Mouse (Mus musculus): ENCODE results near the gene Hbb-bs. TPM values are rescaled to one million over a fixed set of nuclear protein-coding genes. Genes with fewer than 3 reads are reported as not detected.
"Not testable (repeated sequence)": the region's sequence is repeated elsewhere in the genome, so short reads cannot be mapped to it uniquely, and the experiment has no call there.

Hbb-bs gene
- polyA plus RNA-seq, 1 experiment, result not detected

DNA sequence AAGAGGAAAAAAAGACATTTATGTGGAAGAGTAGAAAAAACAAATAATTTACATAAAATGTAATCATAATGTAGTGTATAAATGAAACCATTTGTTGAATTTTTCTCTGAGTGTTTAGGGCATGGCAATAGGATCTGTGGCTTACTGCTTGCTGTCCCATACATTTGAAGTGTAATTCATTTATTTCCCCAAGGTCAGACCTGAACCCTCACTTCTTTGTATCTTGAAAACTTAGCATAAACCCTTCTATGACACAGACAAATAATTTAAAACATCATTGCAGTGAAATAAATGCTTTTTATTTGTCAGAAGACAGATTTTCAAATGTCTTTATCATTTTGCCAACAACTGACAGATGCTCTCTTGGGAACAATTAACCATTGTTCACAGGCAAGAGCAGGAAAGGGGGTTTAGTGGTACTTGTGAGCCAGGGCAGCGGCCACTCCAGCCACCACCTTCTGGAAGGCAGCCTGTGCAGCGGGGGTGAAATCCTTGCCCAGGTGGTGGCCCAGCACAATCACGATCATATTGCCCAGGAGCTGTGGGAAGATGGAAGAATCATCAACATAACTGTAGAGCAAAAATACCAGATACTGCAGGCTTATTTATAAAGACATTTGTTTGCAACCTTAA, 1.5 kb downstream of the Hbb-bs start:
- Histone ChIP-seq H3ac (ENCODE audit: control insufficient read depth, insufficient read length) (no peak overlapping the region), H3K4me3 (no peak overlapping the region), H3K4me2 (ENCODE audit: low read depth) (no peak overlapping the region), H3K36me3 (ENCODE audit: control insufficient read depth, insufficient read depth) (no peaks in the 10 kb centered on the region), H3K27me3 (ENCODE audit: control insufficient read depth, insufficient read depth, insufficient read length) (no peaks in the 10 kb centered on the region), H3K79me2 (ENCODE audit: control insufficient read depth, insufficient read depth) (no peaks in the 10 kb centered on the region)
- TF ChIP-seq E2F4 (IDR thresholded peaks at IDR 0.05; ENCODE audit: insufficient read depth) (no peak), TCF12 (IDR thresholded peaks at IDR 0.05; ENCODE audit: insufficient read depth, poor library complexity, severe bottlenecking) (no peak), TCF3 (IDR thresholded peaks at IDR 0.05; ENCODE audit: insufficient read length, low read depth) (no peak), POLR2A (IDR thresholded peaks at IDR 0.05; ENCODE audit: insufficient read length, low read depth) (no peak), USF1 (IDR thresholded peaks at IDR 0.05; ENCODE audit: low read depth) (no peak), CEBPB (IDR thresholded peaks at IDR 0.05; ENCODE audit: insufficient read depth, poor library complexity, severe bottlenecking) (no peak), REST (IDR thresholded peaks at IDR 0.05; ENCODE audit: insufficient read depth, insufficient read length) (no peak), MYOG (IDR thresholded peaks at IDR 0.05; ENCODE audit: control insufficient read depth in 1 of 3, insufficient read depth in 1 of 3, insufficient read length in 2 of 3, low read depth in 2 of 3) (no peak), MYOD1 (IDR thresholded peaks at IDR 0.05; ENCODE audit: control insufficient read depth in 1 of 3, insufficient read length in 2 of 3, low read depth in 2 of 3) (no peak), SRF (IDR thresholded peaks at IDR 0.05; ENCODE audit: control insufficient read depth, insufficient read length, low read depth) (no peak), MAX (IDR thresholded peaks at IDR 0.05; ENCODE audit: low read depth) (no peak), POLR2AphosphoS2 (IDR thresholded peaks at IDR 0.05; ENCODE audit: insufficient read length, low read depth) (no peak)

DNA sequence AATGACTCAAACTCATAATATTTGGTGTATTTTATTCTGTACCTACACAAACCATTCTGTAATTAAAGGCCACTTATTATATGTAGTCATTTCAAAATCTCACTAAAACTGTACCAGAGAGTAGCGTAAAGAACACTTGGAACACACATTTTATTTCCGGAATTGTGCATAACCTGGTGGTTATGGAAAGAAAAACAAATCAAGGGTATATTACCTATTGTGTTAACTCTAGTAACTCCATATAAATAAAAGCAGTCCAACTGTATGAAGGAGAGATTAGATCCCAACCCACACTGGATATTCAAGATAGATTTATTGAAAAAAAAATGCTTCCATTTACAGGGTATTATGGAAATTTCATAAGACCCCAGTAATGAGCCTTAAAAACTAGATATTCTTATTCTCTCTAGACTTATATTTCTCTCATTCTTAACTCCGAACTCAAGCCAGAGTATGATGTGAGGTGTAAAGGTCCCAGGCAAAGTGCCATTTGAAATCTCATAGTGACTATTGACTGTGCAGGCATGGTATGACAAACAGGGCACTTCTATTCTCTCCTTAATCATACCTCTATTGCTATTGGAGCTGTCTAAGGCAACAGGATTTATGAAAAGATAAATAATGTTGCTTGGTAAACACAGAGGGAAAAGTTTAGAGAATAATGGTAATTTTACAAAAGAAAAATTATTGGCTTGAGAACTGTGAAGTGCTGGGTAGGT, 2.2 kb downstream of the Hbb-bs start:
- Histone ChIP-seq H3K4me3 (no peak overlapping the region), H3K36me3 (ENCODE audit: control insufficient read depth, insufficient read depth) (no peaks in the 10 kb centered on the region), H3K79me2 (ENCODE audit: control insufficient read depth, insufficient read depth) (no peaks in the 10 kb centered on the region), H3K27me3 (ENCODE audit: control insufficient read depth, insufficient read depth, insufficient read length) (no peaks in the 10 kb centered on the region), H3K4me2 (ENCODE audit: low read depth) (no peak overlapping the region), H3ac (ENCODE audit: control insufficient read depth, insufficient read length) (no peak overlapping the region)
- TF ChIP-seq MYOD1 (IDR thresholded peaks at IDR 0.05; ENCODE audit: control insufficient read depth in 1 of 3, insufficient read length in 2 of 3, low read depth in 2 of 3) (no peak), TCF3 (IDR thresholded peaks at IDR 0.05; ENCODE audit: insufficient read length, low read depth) (no peak), CEBPB (IDR thresholded peaks at IDR 0.05; ENCODE audit: insufficient read depth, poor library complexity, severe bottlenecking) (no peak), E2F4 (IDR thresholded peaks at IDR 0.05; ENCODE audit: insufficient read depth) (no peak), MYOG (IDR thresholded peaks at IDR 0.05; ENCODE audit: control insufficient read depth in 1 of 3, insufficient read depth in 1 of 3, insufficient read length in 2 of 3, low read depth in 2 of 3) (no peak), POLR2AphosphoS2 (IDR thresholded peaks at IDR 0.05; ENCODE audit: insufficient read length, low read depth) (no peak), SRF (IDR thresholded peaks at IDR 0.05; ENCODE audit: control insufficient read depth, insufficient read length, low read depth) (no peak), POLR2A (IDR thresholded peaks at IDR 0.05; ENCODE audit: insufficient read length, low read depth) (no peak), MAX (IDR thresholded peaks at IDR 0.05; ENCODE audit: low read depth) (no peak), TCF12 (IDR thresholded peaks at IDR 0.05; ENCODE audit: insufficient read depth, poor library complexity, severe bottlenecking) (no peak), USF1 (IDR thresholded peaks at IDR 0.05; ENCODE audit: low read depth) (no peak), REST (IDR thresholded peaks at IDR 0.05; ENCODE audit: insufficient read depth, insufficient read length) (no peak)

- Histone ChIP-seq H3ac (ENCODE audit: control insufficient read depth, insufficient read length) (no peak overlapping the region), H3K27me3 (ENCODE audit: control insufficient read depth, insufficient read depth, insufficient read length) (no peaks in the 10 kb centered on the region), H3K36me3 (ENCODE audit: control insufficient read depth, insufficient read depth) (no peaks in the 10 kb centered on the region), H3K4me2 (ENCODE audit: low read depth) (no peak overlapping the region), H3K79me2 (ENCODE audit: control insufficient read depth, insufficient read depth) (no peaks in the 10 kb centered on the region), H3K4me3 (no peak overlapping the region)
- TF ChIP-seq POLR2A (IDR thresholded peaks at IDR 0.05; ENCODE audit: insufficient read length, low read depth) (no peak), MYOD1 (IDR thresholded peaks at IDR 0.05; ENCODE audit: control insufficient read depth in 1 of 3, insufficient read length in 2 of 3, low read depth in 2 of 3) (no peak), SRF (IDR thresholded peaks at IDR 0.05; ENCODE audit: control insufficient read depth, insufficient read length, low read depth) (no peak)
Observed at GRCm38 (mm10) chr7:103824597-103824996, 3.3 kb downstream of the Hbb-bs start.

- not testable (repeated sequence) for H3K27me3 ChIP-seq (ENCODE audit: control insufficient read depth, insufficient read depth, insufficient read length); H3K4me3 ChIP-seq; H3K36me3 ChIP-seq (ENCODE audit: control insufficient read depth, insufficient read depth); H3ac ChIP-seq (ENCODE audit: control insufficient read depth, insufficient read length); H3K4me2 ChIP-seq (ENCODE audit: low read depth); H3K79me2 ChIP-seq (ENCODE audit: control insufficient read depth, insufficient read depth)
Observed at GRCm38 (mm10) chr7:103815085-103815484, 12.8 kb downstream of the Hbb-bs start.

GRCm38 (mm10) chr7:103813766-103814165, 14.1 kb downstream of the Hbb-bs start, which contains the start of gene Hbb-bt:
Gene Hbb-bt, minus strand, starts transcription at chr7:103813996.
- H3K27me3 ChIP-seq (ENCODE audit: control insufficient read depth, insufficient read depth, insufficient read length), result no peaks in the 10 kb centered on the region
- no peak for TF ChIP-seq SRF (IDR thresholded peaks at IDR 0.05; ENCODE audit: control insufficient read depth, insufficient read length, low read depth)
- no peak for TF ChIP-seq POLR2AphosphoS2 (IDR thresholded peaks at IDR 0.05; ENCODE audit: insufficient read length, low read depth)
- no peak for TF ChIP-seq POLR2A (IDR thresholded peaks at IDR 0.05; ENCODE audit: insufficient read length, low read depth)
- TF ChIP-seq USF1 (IDR thresholded peaks at IDR 0.05; ENCODE audit: low read depth), result no peak
- no peak for TF ChIP-seq TCF3 (IDR thresholded peaks at IDR 0.05; ENCODE audit: insufficient read length, low read depth)
- TF ChIP-seq REST (IDR thresholded peaks at IDR 0.05; ENCODE audit: insufficient read depth, insufficient read length), result no peak
- no peak for TF ChIP-seq MAX (IDR thresholded peaks at IDR 0.05; ENCODE audit: low read depth)
- TF ChIP-seq MYOD1 (IDR thresholded peaks at IDR 0.05; ENCODE audit: control insufficient read depth in 1 of 3, insufficient read length in 2 of 3, low read depth in 2 of 3), result no peak
- TF ChIP-seq TCF12 (IDR thresholded peaks at IDR 0.05; ENCODE audit: insufficient read depth, poor library complexity, severe bottlenecking), result no peak
- TF ChIP-seq E2F4 (IDR thresholded peaks at IDR 0.05; ENCODE audit: insufficient read depth), result no peak
- no peak for TF ChIP-seq CEBPB (IDR thresholded peaks at IDR 0.05; ENCODE audit: insufficient read depth, poor library complexity, severe bottlenecking)
- TF ChIP-seq MYOG (IDR thresholded peaks at IDR 0.05; ENCODE audit: control insufficient read depth in 1 of 3, insufficient read depth in 1 of 3, insufficient read length in 2 of 3, low read depth in 2 of 3), result no peak
- no peak within 1 kb of the TSS for H3K4me2 ChIP-seq (ENCODE audit: low read depth)

DNA sequence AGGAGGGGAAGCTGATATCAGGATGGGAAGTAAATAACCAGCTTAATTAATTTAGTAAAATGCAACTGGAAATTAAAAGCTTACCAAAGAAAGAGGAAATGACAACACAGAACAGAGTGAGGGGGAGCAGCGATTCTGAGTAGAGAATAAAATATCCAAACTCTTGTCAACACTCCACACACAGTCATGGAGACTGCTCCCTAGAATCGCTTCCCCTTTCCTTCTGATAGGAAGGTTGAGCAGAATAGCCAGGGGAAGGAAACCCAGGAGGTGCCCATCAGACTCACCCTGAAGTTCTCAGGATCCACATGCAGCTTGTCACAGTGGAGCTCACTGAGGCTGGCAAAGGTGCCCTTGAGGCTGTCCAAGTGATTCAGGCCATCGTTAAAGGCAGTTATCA, 14.7 kb downstream of the Hbb-bs start:
- not testable (repeated sequence) for H3ac ChIP-seq (ENCODE audit: control insufficient read depth, insufficient read length); H3K36me3 ChIP-seq (ENCODE audit: control insufficient read depth, insufficient read depth); H3K4me2 ChIP-seq (ENCODE audit: low read depth); H3K4me3 ChIP-seq; H3K79me2 ChIP-seq (ENCODE audit: control insufficient read depth, insufficient read depth); H3K27me3 ChIP-seq (ENCODE audit: control insufficient read depth, insufficient read depth, insufficient read length)

More at GRCm38 (mm10) chr7:103813766-103814165, 14.1 kb downstream of the Hbb-bs start, which contains the start of gene Hbb-bt:
- no peak within 1 kb of the TSS for H3K4me3 ChIP-seq
- H3ac ChIP-seq (ENCODE audit: control insufficient read depth, insufficient read length), result no peak within 1 kb of the TSS
- no peaks in the 10 kb centered on the region for H3K36me3 ChIP-seq (ENCODE audit: control insufficient read depth, insufficient read depth)
- H3K79me2 ChIP-seq (ENCODE audit: control insufficient read depth, insufficient read depth), result no peaks in the 10 kb centered on the region
